Mouse (Mus musculus) CH12.LX (cell line): Measurements from ENCODE around the gene Chrm5.

Experiments
- CHD1 ChIP-seq: IDR thresholded peaks from 2 replicates; pipeline ENCODE4 v1.6.1; 2012; ENCODE audit warnings: low read depth, low read length, improper control_type of control experiment, inconsistent platforms
- CTCF ChIP-seq, 2 experiments: IDR thresholded peaks in 1 of 2; conservative IDR thresholded peaks in 1 of 2; 2 replicates each; pipeline ENCODE4 v1.5.1; 2011 to 2012; ENCODE audit warnings: low read depth in 2 of 2, low read length in 2 of 2, improper control_type of control experiment in 1 of 2, inconsistent platforms in 1 of 2, mild to moderate bottlenecking in 1 of 2, moderate library complexity in 1 of 2
- ETS1 ChIP-seq: conservative IDR thresholded peaks from 2 replicates; pipeline ENCODE4 v1.6.1; 2012; ENCODE audit warnings: low read depth, mild to moderate bottlenecking, inconsistent platforms, low read length, improper control_type of control experiment, moderate library complexity
- HCFC1 ChIP-seq: IDR thresholded peaks from 2 replicates; pipeline ENCODE4 v1.6.1; 2012; ENCODE audit warnings: low read depth, mild to moderate bottlenecking, inconsistent platforms, low read length, improper control_type of control experiment
- IRF4 ChIP-seq: IDR thresholded peaks from 2 replicates; pipeline ENCODE4 v1.6.1; 2014; ENCODE audit warnings: low read depth, mild to moderate bottlenecking, inconsistent platforms, low read length, improper control_type of control experiment
- JUND ChIP-seq: conservative IDR thresholded peaks from 2 replicates; pipeline ENCODE4 v1.6.1; 2011; ENCODE audit warnings: low read depth, low read length, improper control_type of control experiment
- MAX ChIP-seq: IDR thresholded peaks from 2 replicates; pipeline ENCODE4 v1.6.1; 2011; ENCODE audit warnings: low read length, improper control_type of control experiment
- MXI1 ChIP-seq: IDR thresholded peaks from 2 replicates; pipeline ENCODE4 v1.6.1; 2011; ENCODE audit warnings: mild to moderate bottlenecking, low read depth, low read length, improper control_type of control experiment
- NELFE ChIP-seq: IDR thresholded peaks from 2 replicates; pipeline ENCODE4 v1.6.1; 2011; ENCODE audit warnings: low read depth, low read length, improper control_type of control experiment
- POLR2A ChIP-seq: IDR thresholded peaks from 2 replicates; pipeline ENCODE4 v1.6.1; 2011; ENCODE audit warnings: low read depth, mild to moderate bottlenecking, improper control_type of control experiment, low read length
- TCF12 ChIP-seq: IDR thresholded peaks from 2 replicates; pipeline ENCODE4 v1.6.1; 2014; ENCODE audit warnings: low read depth, mild to moderate bottlenecking, inconsistent platforms, low read length, improper control_type of control experiment
- ZC3H11A ChIP-seq: IDR thresholded peaks from 2 replicates; pipeline ENCODE4 v1.6.1; 2012; ENCODE audit warnings: low read depth, mild to moderate bottlenecking, inconsistent platforms, low read length, improper control_type of control experiment

GRCm38 (mm10) chr2:112492431-112492855 is 11.9 kb upstream of the Chrm5 start:
- TF ChIP-seq POLR2A (no peak), MAX (no peak), MXI1 (no peak; the same call in 1 of the 2 replicates), CTCF (conservative IDR thresholded peaks at IDR 0.05 in 1 of 2, IDR thresholded peaks at IDR 0.05 in 1 of 2; ENCODE audit: low read depth in 2 of 2, low read length in 2 of 2) (no peak), TCF12 (no peak; the same call in 1 of the 2 replicates), IRF4 (no peak), JUND (no peak), NELFE (no peak), HCFC1 (no peak), ZC3H11A (no peak), CHD1 (peak; percentile 69; the same call in 1 of the 2 replicates), ETS1 (no peak)
